Mouse (Mus musculus): Measurements from ENCODE around the gene Srrm4.

Gene Srrm4

GRCm38 (mm10) chr5:116490826-116491225, 100.8 kb downstream of the Srrm4 start:
- no peak for DNase-seq (ENCODE audit: low spot score)

GRCm38 (mm10) chr5:116489621-116490020, 102.0 kb downstream of the Srrm4 start:
- DNase-seq (ENCODE audit: low spot score): no peak

- no peak for DNase-seq (ENCODE audit: low spot score)
These were observed 105.5 kb downstream of the Srrm4 start for GRCm38 (mm10) chr5:116486135-116486534.

- DNase-seq (ENCODE audit: low spot score): no peak
These were observed 106.5 kb downstream of the Srrm4 start for GRCm38 (mm10) chr5:116485069-116485468.

GRCm38 (mm10) chr5:116484236-116484635, 107.4 kb downstream of the Srrm4 start:
- no peak for DNase-seq (ENCODE audit: low spot score)

- DNase-seq (ENCODE audit: low spot score): no peak
These were observed 112.8 kb downstream of the Srrm4 start for GRCm38 (mm10) chr5:116478607-116479371.

GRCm38 (mm10) chr5:116476006-116476405, 115.6 kb downstream of the Srrm4 start:
- no peak for DNase-seq (ENCODE audit: low spot score)

GRCm38 (mm10) chr5:116461354-116462042, 130.1 kb downstream of the Srrm4 start:
- no peak for DNase-seq (ENCODE audit: low spot score)

GRCm38 (mm10) chr5:116459970-116460369, 131.6 kb downstream of the Srrm4 start:
- DNase-seq (ENCODE audit: low spot score): no peak

- DNase-seq (ENCODE audit: low spot score): no peak
These were observed 133.8 kb downstream of the Srrm4 start for GRCm38 (mm10) chr5:116457791-116458190.

- DNase-seq (ENCODE audit: low spot score): no peak
These were observed 134.7 kb downstream of the Srrm4 start for GRCm38 (mm10) chr5:116456796-116457515.

- DNase-seq (ENCODE audit: low spot score): peak; percentile 45
These were observed 138.2 kb downstream of the Srrm4 start for GRCm38 (mm10) chr5:116453401-116453851.

- DNase-seq (ENCODE audit: low spot score): no peak
These were observed 140.7 kb downstream of the Srrm4 start for GRCm38 (mm10) chr5:116450901-116451300.

- DNase-seq (ENCODE audit: low spot score): no peak
These were observed 141.9 kb downstream of the Srrm4 start for GRCm38 (mm10) chr5:116449522-116450225.

- no peak for DNase-seq (ENCODE audit: low spot score)
These were observed 143.0 kb downstream of the Srrm4 start for GRCm38 (mm10) chr5:116448409-116449191.

GRCm38 (mm10) chr5:116447821-116448350, 143.7 kb downstream of the Srrm4 start:
- DNase-seq (ENCODE audit: low spot score): no peak

GRCm38 (mm10) chr5:116446552-116446951, 145.1 kb downstream of the Srrm4 start:
- no peak for DNase-seq (ENCODE audit: low spot score)

GRCm38 (mm10) chr5:116445634-116446367, 145.8 kb downstream of the Srrm4 start:
- no peak for DNase-seq (ENCODE audit: low spot score)

- DNase-seq (ENCODE audit: low spot score): no peak
These were observed 147.1 kb downstream of the Srrm4 start for GRCm38 (mm10) chr5:116444517-116444916.

GRCm38 (mm10) chr5:116443459-116443940, 148.1 kb downstream of the Srrm4 start:
- DNase-seq (ENCODE audit: low spot score): no peak

Data from ovary, postnatal 10 days (tissue).